Mouse (Mus musculus) stomach, embryonic 15.5 days (tissue): ENCODE results near the gene Sobp. TPM values are rescaled to one million over a fixed set of nuclear protein-coding genes. Genes with fewer than 3 reads are reported as not detected.

ENCODE experiments used
- ATAC-seq: fragments of 200-750 bp; cut with Nextera tagmentation; 2 replicates; pipeline ENCODE4 v1.8.0; 2017; ENCODE audit warnings: low read depth, moderate number of reproducible peaks, moderate TSS enrichment; ENCODE audit not compliant: insufficient read depth, low FRiP score
- H3K27ac ChIP-seq: fragments of 300-500 bp; sonication (generic); 2 replicates; pipeline ENCODE4 v1.5.1; 2015; ENCODE audit warnings: mild to moderate bottlenecking, inconsistent platforms
- H3K27me3 ChIP-seq: fragments of 300-500 bp; sonication (generic); replicated peaks from 2 replicates; pipeline ENCODE4 v1.6.1; 2015; ENCODE audit warnings: inconsistent platforms
- H3K36me3 ChIP-seq: fragments of 300-500 bp; sonication (generic); 2 replicates; pipeline ENCODE4 v1.6.1; 2015; ENCODE audit warnings: inconsistent platforms
- H3K4me1 ChIP-seq: fragments of 300-500 bp; sonication (generic); 2 replicates; pipeline ENCODE4 v1.6.1; 2015; ENCODE audit warnings: inconsistent platforms
- H3K4me2 ChIP-seq: fragments of 300-500 bp; sonication (generic); 2 replicates; pipeline ENCODE4 v1.6.1; 2015; ENCODE audit warnings: mild to moderate bottlenecking, inconsistent platforms
- H3K4me3 ChIP-seq: fragments of 300-500 bp; sonication (generic); replicated peaks from 2 replicates; pipeline ENCODE4 v1.5.1; 2015; ENCODE audit warnings: inconsistent platforms
- H3K9ac ChIP-seq: fragments of 300-500 bp; sonication (generic); 2 replicates; pipeline ENCODE4 v1.6.1; 2015; ENCODE audit warnings: inconsistent platforms
- H3K9me3 ChIP-seq: fragments of 300-500 bp; sonication (generic); 2 replicates; pipeline ENCODE4 v1.6.1; 2016; ENCODE audit warnings: inconsistent platforms
- WGBS: fragments of 180-500 bp; shearing (Covaris S2); methylation state at CpG from one replicate; pipeline ENCODE4 v1.1.7; 2015; 5-methylcytosine and 5-hydroxymethylcytosine counted together
- polyA plus RNA-seq: library from polyadenylated mRNA; unstranded; fragments of >200 nt; fragmentation: Nextera tagmentation; extraction: Ambion mirVana; gene quantifications from 2 replicates; pipeline ENCODE4 v1.2.1, GENCODE M21; 2015

Gene Sobp
- polyA plus RNA-seq, 1 experiment from 2014 or later = 1.4 TPM

GRCm38 (mm10) chr10:42953601-42954000 is 220.7 kb downstream of the Sobp start:
- no peak overlapping the region for H3K27ac ChIP-seq
- H3K4me2 ChIP-seq = no peak overlapping the region
- no peak overlapping the region for H3K4me3 ChIP-seq
- no peaks in the 10 kb centered on the region for H3K9me3 ChIP-seq
- H3K27me3 ChIP-seq = 0 out of 2 replicates have a peak, but pooled peaks cover 7% of the 10 kb centered on the region
- H3K36me3 ChIP-seq = no peaks in the 10 kb centered on the region
- no peak for ATAC-seq
- H3K9ac ChIP-seq = no peak overlapping the region
- 75% methylated on average over 5 of the region's 5 CpGs for WGBS
- peaks cover 17% of the 10 kb centered on the region for H3K4me1 ChIP-seq

Other genes with a start within 250 kb of the Sobp start
- 0.39 and 0.63 TPM in 2 replicates for gene 9030612E09Rik, start 174 bp upstream of the Sobp start, polyA plus RNA-seq
- 12.7 and 14.3 TPM in 2 replicates for gene Pdss2, start 47.0 kb upstream of the Sobp start, polyA plus RNA-seq